Mouse (Mus musculus) stomach, postnatal 0 days (tissue): ENCODE measurements around the gene Tor1aip1. TPM values are rescaled to one million over a fixed set of nuclear protein-coding genes. Genes with fewer than 3 reads are reported as not detected.

Experiments
- ATAC-seq: fragments of 200-750 bp; cut with Nextera tagmentation; 2 replicates; pipeline ENCODE4 v1.8.0; 2017; ENCODE audit not compliant: low FRiP score, low TSS enrichment
- DNase-seq: peaks from one replicate; pipeline ENCODE4 v3.0.0-alpha.2; 2016; ENCODE audit warnings: low spot score
- H3K27ac ChIP-seq: fragments of 300-500 bp; sonication (generic); replicated peaks from 2 replicates; pipeline ENCODE4 v1.5.1; 2014; ENCODE audit warnings: mild to moderate bottlenecking, control low read depth
- H3K27me3 ChIP-seq: fragments of 300-500 bp; sonication (generic); 2 replicates; pipeline ENCODE4 v1.6.1; 2014; ENCODE audit warnings: low read length; ENCODE audit not compliant: control insufficient read depth, insufficient read depth
- H3K36me3 ChIP-seq: fragments of 300-500 bp; sonication (generic); 2 replicates; pipeline ENCODE4 v1.6.1; 2014; ENCODE audit warnings: low read length, mixed read lengths; ENCODE audit not compliant: control insufficient read depth, insufficient read depth
- H3K4me1 ChIP-seq: fragments of 300-500 bp; sonication (generic); replicated peaks from 2 replicates; pipeline ENCODE4 v1.6.1; 2014; ENCODE audit warnings: antibody characterized with exemption; ENCODE audit not compliant: control insufficient read depth, insufficient read depth
- H3K4me2 ChIP-seq: fragments of 300-500 bp; sonication (generic); replicated peaks from 2 replicates; pipeline ENCODE4 v1.6.1; 2014; ENCODE audit warnings: low read depth, mild to moderate bottlenecking, control low read depth, moderate library complexity
- H3K4me3 ChIP-seq: fragments of 300-500 bp; sonication (generic); 2 replicates; pipeline ENCODE4 v1.5.1; 2014; ENCODE audit warnings: low read depth, low read length, control low read depth
- H3K9ac ChIP-seq: fragments of 300-500 bp; sonication (generic); 2 replicates; pipeline ENCODE4 v1.6.1; 2014; ENCODE audit warnings: mild to moderate bottlenecking, low read length, control low read depth, mixed read lengths
- H3K9me3 ChIP-seq: fragments of 300-500 bp; sonication (generic); 2 replicates; pipeline ENCODE4 v1.6.1; 2016; ENCODE audit warnings: low read length; ENCODE audit not compliant: control insufficient read depth
- CTCF ChIP-seq: IDR thresholded peaks from 2 replicates; pipeline ENCODE4 v1.5.1; 2016; ENCODE audit warnings: antibody characterized with exemption, low read depth, mild to moderate bottlenecking, moderate library complexity
- EP300 ChIP-seq: optimal IDR thresholded peaks from 2 replicates; pipeline ENCODE3; 2016; ENCODE audit warnings: antibody characterized with exemption
- WGBS: fragments of 180-500 bp; shearing (Covaris S2); extraction: QIAGEN DNeasy Blood & Tissue Kit; methylation state at CpG from one replicate; pipeline ENCODE4 v1.1.7; 2014; 5-methylcytosine and 5-hydroxymethylcytosine counted together
- polyA plus RNA-seq: library from polyadenylated mRNA; unstranded; fragments of >200 nt; fragmentation: Nextera tagmentation; extraction: Ambion mirVana; gene quantifications from 2 replicates; pipeline ENCODE4 v1.2.1, GENCODE M21; 2015

Tor1aip1 gene
- 35.4 and 38.6 TPM in 2 replicates for polyA plus RNA-seq

GRCm38 (mm10) chr1:156035930-156036737, at the start of gene Tor1aip1:
Gene Tor1aip1 (minus strand): TSS chr1:156036480.
- TF ChIP-seq CTCF, result peak; percentile 85
- peak; percentile 75 for TF ChIP-seq EP300
- Histone ChIP-seq H3K36me3 (peaks cover 7% of the 10 kb centered on the region), H3K9ac (peak within 1 kb of the TSS; percentile 94), H3K4me1 (peaks cover 3% of the 10 kb centered on the region; the same call in 1 of the 2 replicates), H3K27me3 (no peaks in the 10 kb centered on the region), H3K4me2 (peak within 1 kb of the TSS; percentile 63), H3K4me3 (peak within 1 kb of the TSS; percentile 82), H3K27ac (peak within 1 kb of the TSS; percentile 100), H3K9me3 (no peaks in the 10 kb centered on the region)
- peak; percentile 94 for ATAC-seq
- under 1% methylated on average over 58 of the region's 59 CpGs for WGBS
- peak; percentile 97 for DNase-seq

DNA sequence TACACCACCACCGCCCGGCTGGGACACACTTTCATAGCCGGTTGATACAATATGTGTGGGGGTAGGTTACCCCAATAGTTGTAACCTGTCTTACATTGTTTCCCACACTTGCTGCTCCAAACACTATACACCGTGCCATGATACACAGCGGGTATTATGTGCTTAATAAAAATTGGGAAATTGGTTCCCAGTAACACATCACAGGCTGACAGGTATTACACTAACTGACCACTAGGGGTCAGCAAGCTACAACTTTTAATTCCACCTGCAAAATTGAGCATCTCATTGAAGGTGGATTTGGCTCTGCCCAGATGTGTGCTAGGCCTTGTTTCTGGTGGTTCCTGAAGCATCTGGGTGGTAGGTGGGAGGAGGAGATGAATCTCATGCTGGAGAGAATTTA, 49.5 kb upstream of the Tor1aip1 start:
- ATAC-seq, result peak; percentile 28
- 59% methylated on average over 5 of the region's 5 CpGs for WGBS

GRCm38 (mm10) chr1:156084603-156085002, 48.3 kb upstream of the Tor1aip1 start:
- H3K27ac ChIP-seq, result no peak overlapping the region
- H3K9ac ChIP-seq, result no peak overlapping the region
- H3K27me3 ChIP-seq, result no peaks in the 10 kb centered on the region
- no peaks in the 10 kb centered on the region for H3K4me1 ChIP-seq
- H3K4me3 ChIP-seq, result no peak overlapping the region
- no peaks in the 10 kb centered on the region for H3K9me3 ChIP-seq
- no peak for ATAC-seq
- TF ChIP-seq EP300 (no peak), CTCF (no peak)
- DNase-seq, result no peak
- WGBS, result 49% methylated on average over 3 of the region's 3 CpGs
- no peaks in the 10 kb centered on the region for H3K36me3 ChIP-seq
- H3K4me2 ChIP-seq, result no peak overlapping the region

More for the DNA sequence above, 49.5 kb upstream of the Tor1aip1 start:
- TF ChIP-seq CTCF (peak; percentile 94), EP300 (no peak)
- Histone ChIP-seq H3K4me3 (no peak overlapping the region), H3K27me3 (no peaks in the 10 kb centered on the region), H3K27ac (no peak overlapping the region), H3K9me3 (no peaks in the 10 kb centered on the region), H3K4me2 (no peak overlapping the region), H3K36me3 (no peaks in the 10 kb centered on the region), H3K4me1 (no peaks in the 10 kb centered on the region), H3K9ac (no peak overlapping the region)
- no peak for DNase-seq

- Histone ChIP-seq H3K27me3 (no peaks in the 10 kb centered on the region), H3K4me2 (no peak overlapping the region), H3K36me3 (no peaks in the 10 kb centered on the region), H3K4me1 (no peaks in the 10 kb centered on the region), H3K9ac (no peak overlapping the region), H3K4me3 (no peak overlapping the region), H3K27ac (no peak overlapping the region), H3K9me3 (no peaks in the 10 kb centered on the region)
- TF ChIP-seq EP300 (no peak), CTCF (no peak)
- 56% methylated on average over 3 of the region's 3 CpGs for WGBS
- DNase-seq (no peak), ATAC-seq (no peak)
Observed at GRCm38 (mm10) chr1:156077655-156078054, 41.4 kb upstream of the Tor1aip1 start.

GRCm38 (mm10) chr1:156076474-156076873, 40.2 kb upstream of the Tor1aip1 start:
- H3K27ac ChIP-seq, result no peak overlapping the region
- ATAC-seq, result no peak
- H3K27me3 ChIP-seq, result no peaks in the 10 kb centered on the region
- H3K4me3 ChIP-seq, result no peak overlapping the region
- no peak overlapping the region for H3K9ac ChIP-seq
- no peaks in the 10 kb centered on the region for H3K36me3 ChIP-seq
- no peaks in the 10 kb centered on the region for H3K9me3 ChIP-seq
- 62% methylated on average over 4 of the region's 4 CpGs for WGBS
- no peak for DNase-seq
- no peaks in the 10 kb centered on the region for H3K4me1 ChIP-seq
- no peak overlapping the region for H3K4me2 ChIP-seq
- no peak for TF ChIP-seq EP300
- TF ChIP-seq CTCF, result no peak

- no peak overlapping the region for H3K9ac ChIP-seq
- H3K27ac ChIP-seq, result no peak overlapping the region
- no peaks in the 10 kb centered on the region for H3K27me3 ChIP-seq
- no peaks in the 10 kb centered on the region for H3K9me3 ChIP-seq
- 45% methylated on average over 8 of the region's 8 CpGs for WGBS
- no peaks in the 10 kb centered on the region for H3K4me1 ChIP-seq
- TF ChIP-seq EP300 (no peak), CTCF (no peak)
- H3K4me3 ChIP-seq, result no peak overlapping the region
- H3K4me2 ChIP-seq, result no peak overlapping the region
- H3K36me3 ChIP-seq, result no peaks in the 10 kb centered on the region
- ATAC-seq, result no peak
- DNase-seq, result no peak
Observed at GRCm38 (mm10) chr1:156074575-156074974, 38.3 kb upstream of the Tor1aip1 start.
